Mouse (Mus musculus) limb, embryonic 12.5 days (tissue): ENCODE data around the gene Smim14. TPM values are rescaled to one million over a fixed set of nuclear protein-coding genes. Genes with fewer than 3 reads are reported as not detected.
A peak's percentile ranks its signal among the peaks of the same experiment; 100 is the strongest.

Experiments
- ATAC-seq: fragments of 200-750 bp; cut with Nextera tagmentation; 2 replicates; pipeline ENCODE4 v1.8.0; 2017; ENCODE audit warnings: low read depth, moderate TSS enrichment; ENCODE audit not compliant: insufficient number of reproducible peaks, insufficient read depth, low FRiP score, low TSS enrichment
- H3K27ac ChIP-seq: fragments of 300-500 bp; sonication (generic); 2 replicates; pipeline ENCODE4 v1.5.1; 2016; ENCODE audit warnings: mild to moderate bottlenecking, moderate library complexity
- H3K27me3 ChIP-seq: fragments of 300-500 bp; sonication (generic); 2 replicates; pipeline ENCODE4 v1.6.1; 2016; ENCODE audit warnings: mild to moderate bottlenecking, moderate library complexity
- H3K36me3 ChIP-seq: fragments of 300-500 bp; sonication (generic); 2 replicates; pipeline ENCODE4 v1.6.1; 2016; ENCODE audit warnings: mild to moderate bottlenecking, moderate library complexity
- H3K4me1 ChIP-seq: fragments of 300-500 bp; sonication (generic); replicated peaks from 2 replicates; pipeline ENCODE4 v1.6.1; 2016
- H3K4me2 ChIP-seq: fragments of 300-500 bp; sonication (generic); 2 replicates; pipeline ENCODE4 v1.6.1; 2016; ENCODE audit warnings: mild to moderate bottlenecking, moderate library complexity
- H3K4me3 ChIP-seq: fragments of 300-500 bp; sonication (generic); replicated peaks from 2 replicates; pipeline ENCODE4 v1.5.1; 2016; ENCODE audit warnings: mild to moderate bottlenecking
- H3K9ac ChIP-seq: fragments of 300-500 bp; sonication (generic); replicated peaks from 2 replicates; pipeline ENCODE4 v1.6.1; 2016; ENCODE audit warnings: mild to moderate bottlenecking, moderate library complexity
- H3K9me3 ChIP-seq: fragments of 300-500 bp; sonication (generic); 2 replicates; pipeline ENCODE4 v1.6.1; 2016; ENCODE audit warnings: mild to moderate bottlenecking, moderate library complexity
- WGBS: fragments of 180-500 bp; shearing (Covaris S2); methylation state at CpG from one replicate; pipeline ENCODE4 v1.1.7; 2016; 5-methylcytosine and 5-hydroxymethylcytosine counted together
- polyA plus RNA-seq: library from polyadenylated mRNA; unstranded; fragments of >200 nt; fragmentation: Nextera tagmentation; extraction: Ambion mirVana; gene quantifications from 2 replicates; pipeline ENCODE4 v1.2.1, GENCODE M21; 2016

The Smim14 gene
- polyA plus RNA-seq, 1 experiment from 2014 or later, result 116 TPM

DNA sequence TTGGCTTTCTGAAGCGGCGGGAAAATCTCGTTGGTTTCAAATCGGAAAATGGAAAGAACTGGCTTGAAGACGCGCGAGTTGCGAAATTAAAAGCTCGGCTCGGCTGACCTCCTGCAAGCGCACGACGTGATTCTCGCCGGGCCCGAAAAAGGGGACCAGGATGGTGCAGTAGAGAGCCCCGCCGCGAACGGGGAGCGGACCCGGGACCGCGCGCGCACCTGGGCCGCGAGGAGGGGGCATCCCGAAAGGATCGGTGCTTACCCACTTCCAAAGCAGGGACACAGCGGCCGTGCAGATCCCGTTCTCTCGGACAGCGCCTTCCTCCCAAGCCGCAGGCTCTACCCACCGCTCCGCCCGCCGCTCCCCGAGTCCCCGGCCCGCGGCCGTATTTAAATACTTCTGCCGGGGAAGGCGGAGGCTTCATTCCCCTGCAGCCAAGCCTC lies 101.6 kb downstream of the Smim14 start:
- no peaks in the 10 kb centered on the region for H3K27me3 ChIP-seq
- peaks cover 26% of the 10 kb centered on the region for H3K4me1 ChIP-seq
- ATAC-seq, result no peak; the same call in none of the 2 replicates
- peaks cover 2% of the 10 kb centered on the region; the same call in 1 of the 2 replicates for H3K36me3 ChIP-seq
- H3K9me3 ChIP-seq, result no peaks in the 10 kb centered on the region
- H3K27ac ChIP-seq, result peak overlapping the region; percentile 89
- peak overlapping the region; percentile 75 for H3K4me3 ChIP-seq
- peak overlapping the region; percentile 82 for H3K9ac ChIP-seq
- under 1% methylated on average over 47 of the region's 47 CpGs for WGBS
- H3K4me2 ChIP-seq, result peak overlapping the region; percentile 82

DNA sequence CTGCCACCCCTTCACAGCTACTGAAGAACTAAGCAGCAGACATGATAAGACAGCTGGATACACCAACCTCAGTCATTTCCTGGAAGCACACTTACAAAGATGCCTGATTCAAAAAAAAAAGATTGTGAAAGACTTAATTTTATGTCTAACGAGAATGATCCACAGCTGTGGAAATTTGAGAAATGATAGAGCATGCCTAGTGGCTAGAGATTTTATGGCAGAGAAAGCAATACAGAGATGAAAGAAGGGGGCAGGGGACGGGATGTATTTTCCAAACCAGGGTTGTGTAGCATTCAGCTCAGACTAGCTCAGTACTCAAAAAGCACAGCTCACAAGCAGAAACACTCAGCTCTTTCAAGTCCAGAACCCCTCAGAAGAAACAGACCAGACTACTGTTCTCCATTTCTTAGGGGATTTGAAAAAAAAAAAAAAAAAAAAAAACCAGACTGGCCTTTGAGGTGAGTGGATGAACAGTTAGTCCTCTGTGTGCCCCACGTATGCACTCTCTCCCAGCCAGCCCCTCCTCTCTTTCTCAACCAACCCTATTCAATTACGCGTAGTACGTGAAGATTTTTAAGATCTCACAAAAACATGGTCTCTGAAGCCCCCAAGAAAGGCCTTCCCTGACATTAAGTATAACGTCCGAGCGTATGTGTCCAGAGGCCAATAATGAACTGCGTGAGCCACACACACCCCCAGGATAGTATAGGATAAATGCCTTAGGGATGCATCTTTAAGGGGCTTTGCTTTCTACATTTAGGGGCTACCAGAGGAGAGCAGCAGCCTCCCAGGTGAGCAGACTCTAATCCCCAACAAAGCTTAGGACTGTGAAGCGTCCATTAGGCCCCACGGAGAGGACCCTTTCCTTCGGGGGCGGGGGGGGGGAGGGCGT lies 102.3 kb downstream of the Smim14 start:
- 3% methylated on average over 15 of the region's 15 CpGs for WGBS
- ATAC-seq, result no peak; the same call in 1 of the 2 replicates
- Histone ChIP-seq H3K9ac (peak overlapping the region; percentile 82), H3K27me3 (no peaks in the 10 kb centered on the region), H3K4me1 (peaks cover 26% of the 10 kb centered on the region), H3K27ac (peak overlapping the region; percentile 89), H3K9me3 (no peaks in the 10 kb centered on the region), H3K4me3 (peak overlapping the region; percentile 75), H3K36me3 (peaks cover 7% of the 10 kb centered on the region; the same call in 1 of the 2 replicates), H3K4me2 (peak overlapping the region; percentile 82)

DNA sequence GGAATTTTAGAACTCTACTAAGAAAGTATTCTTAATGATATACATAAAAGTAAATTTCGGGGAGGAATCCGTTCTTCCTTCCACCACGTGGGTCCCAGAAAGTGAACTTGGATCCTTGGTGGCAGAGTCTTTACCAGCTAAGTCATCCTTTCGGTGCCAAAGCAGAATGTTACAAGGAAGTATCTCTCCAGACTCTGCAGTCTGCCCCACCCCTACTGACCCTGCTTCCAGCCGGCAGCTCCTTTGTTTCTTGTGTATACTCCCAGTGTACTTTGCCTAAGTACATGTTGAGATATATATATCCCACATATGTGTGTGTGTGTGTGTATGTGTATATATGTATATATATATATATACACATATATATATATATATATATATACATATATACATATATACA lies 107.5 kb downstream of the Smim14 start:
- WGBS, result 92% methylated on average over 5 of the region's 5 CpGs
- H3K9me3 ChIP-seq, result no peaks in the 10 kb centered on the region
- no peak overlapping the region for H3K4me3 ChIP-seq
- no peak overlapping the region for H3K27ac ChIP-seq
- no peak overlapping the region for H3K4me2 ChIP-seq
- H3K9ac ChIP-seq, result no peak overlapping the region
- ATAC-seq, result no peak
- peaks cover 39% of the 10 kb centered on the region for H3K36me3 ChIP-seq
- H3K4me1 ChIP-seq, result peaks cover 15% of the 10 kb centered on the region
- no peaks in the 10 kb centered on the region for H3K27me3 ChIP-seq

DNA sequence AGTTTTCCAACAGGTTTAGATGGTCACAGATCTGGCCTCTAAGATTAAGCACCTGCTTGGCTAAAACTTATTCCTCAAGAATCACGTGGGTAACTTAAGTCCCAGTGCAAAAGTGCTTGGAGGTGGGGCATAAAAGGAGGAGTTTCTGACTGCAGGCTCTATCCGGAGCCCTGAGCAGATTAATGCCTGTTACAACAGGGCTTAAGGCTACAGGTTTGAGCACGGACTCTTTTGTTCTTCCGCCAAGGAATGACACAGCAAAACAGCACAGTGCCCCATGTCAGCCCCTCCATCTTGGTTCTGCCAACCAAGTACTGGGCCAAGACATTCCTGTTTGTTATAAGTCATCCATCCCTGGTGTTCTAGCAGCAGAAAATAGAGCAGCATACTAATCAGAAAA lies 108.7 kb downstream of the Smim14 start:
- WGBS, result 62% methylated on average over 4 of the region's 4 CpGs
- Histone ChIP-seq H3K9ac (no peak overlapping the region), H3K4me2 (no peak overlapping the region), H3K27me3 (no peaks in the 10 kb centered on the region), H3K27ac (no peak overlapping the region), H3K4me1 (peaks cover 7% of the 10 kb centered on the region; the same call in 1 of the 2 replicates), H3K36me3 (peaks cover 50% of the 10 kb centered on the region), H3K9me3 (no peaks in the 10 kb centered on the region), H3K4me3 (no peak overlapping the region)
- no peak for ATAC-seq

DNA sequence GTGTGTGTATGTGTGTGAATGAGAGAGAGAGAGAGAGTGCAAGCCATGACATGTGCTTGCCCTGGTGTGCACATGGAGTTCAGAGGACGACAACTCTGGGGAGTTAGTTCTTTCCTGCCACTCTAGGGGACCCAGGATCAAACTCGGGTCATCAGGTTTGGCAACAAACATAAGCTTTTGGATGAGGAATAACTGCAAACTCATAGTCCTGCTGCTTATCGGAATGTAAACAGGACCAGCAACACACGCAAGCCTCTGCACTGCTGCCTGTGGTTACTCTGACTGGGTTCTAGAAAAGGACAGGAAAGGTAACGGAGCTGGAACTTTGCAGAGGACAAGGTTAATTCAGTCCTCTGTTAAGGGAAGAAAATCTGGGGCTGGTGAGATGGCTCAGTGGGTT lies 111.7 kb downstream of the Smim14 start:
- 91% methylated on average over 5 of the region's 5 CpGs for WGBS
- H3K9me3 ChIP-seq, result no peaks in the 10 kb centered on the region
- H3K4me2 ChIP-seq, result no peak overlapping the region
- H3K27me3 ChIP-seq, result no peaks in the 10 kb centered on the region
- H3K27ac ChIP-seq, result no peak overlapping the region
- no peak for ATAC-seq
- H3K9ac ChIP-seq, result no peak overlapping the region
- no peak overlapping the region for H3K4me3 ChIP-seq
- peaks cover 77% of the 10 kb centered on the region for H3K36me3 ChIP-seq
- no peaks in the 10 kb centered on the region for H3K4me1 ChIP-seq

DNA sequence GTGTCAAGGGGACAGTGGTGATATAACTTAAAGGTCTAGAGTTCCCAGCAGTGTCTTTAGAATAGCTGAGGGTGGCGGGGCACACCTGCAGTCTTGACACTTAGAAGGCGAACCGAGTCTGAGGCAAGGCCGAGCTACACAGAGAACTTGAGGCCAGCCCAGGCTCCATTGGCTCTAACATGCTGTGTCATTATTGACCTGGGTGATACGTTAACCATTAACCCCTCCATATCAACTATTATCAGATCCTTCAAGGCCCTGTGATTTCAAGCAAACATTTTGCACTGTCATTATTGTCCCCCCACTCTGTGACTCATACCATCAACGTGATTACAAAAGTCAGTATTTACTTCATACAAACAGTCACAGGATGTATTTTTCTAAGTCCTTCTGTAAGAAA lies 112.8 kb downstream of the Smim14 start:
- no peak for ATAC-seq
- Histone ChIP-seq H3K4me2 (no peak overlapping the region), H3K4me1 (no peaks in the 10 kb centered on the region), H3K27ac (no peak overlapping the region), H3K9me3 (no peaks in the 10 kb centered on the region), H3K9ac (no peak overlapping the region), H3K36me3 (peaks cover 79% of the 10 kb centered on the region), H3K4me3 (no peak overlapping the region), H3K27me3 (no peaks in the 10 kb centered on the region)
- WGBS, result 93% methylated on average over 6 of the region's 6 CpGs

DNA sequence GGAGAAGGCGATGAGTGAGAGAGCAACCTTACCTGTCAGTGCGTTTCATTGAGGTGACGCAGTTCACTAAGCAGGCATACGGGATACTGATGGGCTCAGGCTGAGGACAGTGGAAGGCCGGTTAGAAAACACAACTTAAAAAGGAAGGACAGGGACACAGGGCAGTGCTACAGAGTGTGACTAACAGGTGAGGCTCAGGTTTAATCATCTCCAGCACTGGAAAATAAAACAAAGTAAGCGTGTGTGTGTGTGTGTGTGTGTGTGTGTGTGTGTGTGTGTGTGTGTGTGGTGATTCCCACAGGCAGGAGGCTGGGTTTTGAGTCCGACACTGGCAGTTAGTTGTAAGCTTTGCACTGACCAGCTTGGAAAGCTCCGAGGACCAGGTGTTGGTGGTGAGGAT lies 114.2 kb downstream of the Smim14 start:
- H3K9me3 ChIP-seq, result no peaks in the 10 kb centered on the region
- peaks cover 91% of the 10 kb centered on the region for H3K36me3 ChIP-seq
- H3K4me3 ChIP-seq, result no peak overlapping the region
- no peaks in the 10 kb centered on the region for H3K27me3 ChIP-seq
- H3K9ac ChIP-seq, result no peak overlapping the region
- no peaks in the 10 kb centered on the region for H3K4me1 ChIP-seq
- 95% methylated on average over 8 of the region's 8 CpGs for WGBS
- no peak overlapping the region for H3K27ac ChIP-seq
- ATAC-seq, result no peak
- H3K4me2 ChIP-seq, result no peak overlapping the region

DNA sequence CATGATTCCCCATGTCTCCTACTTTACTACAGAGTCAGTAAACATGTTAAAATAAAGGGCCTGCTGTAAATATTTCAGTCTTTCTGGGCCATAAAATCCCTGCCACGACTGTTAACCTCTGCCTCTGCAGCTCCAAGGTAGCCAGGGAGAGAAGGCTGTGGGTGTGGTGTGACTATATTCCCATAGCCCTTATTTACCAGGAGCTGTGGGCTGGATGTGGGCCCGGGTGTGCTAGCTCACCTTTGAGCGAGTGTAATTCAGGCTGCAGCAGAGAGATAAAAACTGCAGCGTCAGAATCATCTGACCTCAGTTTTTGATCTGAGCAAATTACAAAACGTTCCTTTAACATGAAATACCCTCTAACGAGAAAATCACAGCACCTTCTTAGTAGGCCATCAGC lies 116.2 kb downstream of the Smim14 start:
- H3K27me3 ChIP-seq, result no peaks in the 10 kb centered on the region
- no peaks in the 10 kb centered on the region for H3K9me3 ChIP-seq
- 47% methylated on average over 6 of the region's 6 CpGs for WGBS
- H3K27ac ChIP-seq, result no peak overlapping the region
- H3K4me3 ChIP-seq, result no peak overlapping the region
- H3K36me3 ChIP-seq, result peaks cover 91% of the 10 kb centered on the region
- H3K4me2 ChIP-seq, result no peak overlapping the region
- H3K4me1 ChIP-seq, result peaks cover 10% of the 10 kb centered on the region
- ATAC-seq, result no peak
- no peak overlapping the region for H3K9ac ChIP-seq

DNA sequence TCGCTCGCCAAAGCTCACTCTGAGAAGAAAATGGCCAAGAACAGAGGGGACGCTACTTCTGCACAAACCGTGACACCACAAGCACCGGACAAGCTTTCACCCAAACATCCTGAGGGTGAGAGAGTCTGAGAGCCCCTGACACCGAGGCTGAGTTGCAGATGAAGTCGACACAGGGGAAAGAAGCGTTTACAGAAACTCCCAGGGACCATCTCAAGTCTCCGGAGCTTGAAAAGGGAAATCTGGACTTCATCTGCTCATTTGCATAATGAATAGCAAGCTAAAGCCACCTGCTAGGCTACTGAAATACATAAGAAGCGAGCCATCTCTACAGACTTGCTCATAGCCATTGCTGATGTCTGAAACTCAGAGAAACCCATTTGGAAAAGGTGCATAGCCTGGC lies 117.8 kb downstream of the Smim14 start:
- Histone ChIP-seq H3K36me3 (peaks cover 84% of the 10 kb centered on the region), H3K4me1 (peaks cover 14% of the 10 kb centered on the region), H3K9ac (no peak overlapping the region), H3K27ac (no peak overlapping the region), H3K9me3 (no peaks in the 10 kb centered on the region), H3K27me3 (no peaks in the 10 kb centered on the region), H3K4me3 (no peak overlapping the region), H3K4me2 (no peak overlapping the region)
- WGBS, result 88% methylated on average over 10 of the region's 10 CpGs
- ATAC-seq, result no peak

DNA sequence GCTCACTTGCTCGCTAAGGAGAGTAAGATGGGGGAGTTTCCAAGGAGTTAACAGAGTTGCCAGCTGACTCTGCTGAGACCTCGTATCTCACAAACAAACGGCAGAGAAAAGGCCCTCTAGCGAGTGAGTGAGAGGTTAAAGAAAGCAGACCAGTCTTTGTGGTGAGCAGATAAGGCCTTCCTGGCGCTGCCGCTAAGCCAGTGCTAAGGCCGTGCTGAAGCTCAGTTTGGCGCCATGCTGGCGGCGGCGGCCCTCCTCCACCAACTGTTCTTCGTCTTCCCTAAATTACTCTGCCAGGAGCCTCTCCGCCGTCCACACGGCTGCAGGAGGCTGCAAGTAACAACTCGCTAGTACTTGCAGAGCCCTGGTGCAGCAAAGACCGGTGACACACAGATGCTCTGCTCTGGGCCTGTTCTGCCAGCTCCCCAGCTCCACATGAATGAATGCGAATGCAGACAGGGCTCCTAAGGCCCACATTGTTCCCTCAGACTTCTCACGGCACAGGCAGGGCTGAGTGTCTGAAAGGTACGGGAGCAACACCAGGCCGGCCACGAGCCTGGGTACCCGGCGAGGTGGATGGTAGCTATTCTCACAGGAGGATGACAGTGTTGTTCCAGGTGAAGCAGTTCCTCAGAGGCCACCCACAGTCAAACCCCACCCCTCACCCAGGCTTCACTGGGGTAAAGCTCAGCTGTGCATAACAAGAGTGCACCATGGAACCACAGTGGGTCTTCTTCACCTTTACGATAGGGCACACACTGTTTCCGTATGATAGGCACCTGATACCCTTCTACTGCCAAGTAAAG lies 121.1 kb downstream of the Smim14 start:
- Histone ChIP-seq H3K9me3 (no peaks in the 10 kb centered on the region; the same call in 1 of the 2 replicates), H3K4me1 (peaks cover 14% of the 10 kb centered on the region), H3K9ac (peak overlapping the region; percentile 52; the same call in 1 of the 2 replicates), H3K27me3 (no peaks in the 10 kb centered on the region), H3K4me2 (peak overlapping the region; percentile 30), H3K27ac (peak overlapping the region; percentile 93), H3K4me3 (0 out of 2 replicates have a peak overlapping the region, but pooled peaks have one; percentile 3), H3K36me3 (peaks cover 78% of the 10 kb centered on the region)
- WGBS, result 17% methylated on average over 26 of the region's 26 CpGs
- ATAC-seq, result peak; percentile 78; the same call in 1 of the 2 replicates

DNA sequence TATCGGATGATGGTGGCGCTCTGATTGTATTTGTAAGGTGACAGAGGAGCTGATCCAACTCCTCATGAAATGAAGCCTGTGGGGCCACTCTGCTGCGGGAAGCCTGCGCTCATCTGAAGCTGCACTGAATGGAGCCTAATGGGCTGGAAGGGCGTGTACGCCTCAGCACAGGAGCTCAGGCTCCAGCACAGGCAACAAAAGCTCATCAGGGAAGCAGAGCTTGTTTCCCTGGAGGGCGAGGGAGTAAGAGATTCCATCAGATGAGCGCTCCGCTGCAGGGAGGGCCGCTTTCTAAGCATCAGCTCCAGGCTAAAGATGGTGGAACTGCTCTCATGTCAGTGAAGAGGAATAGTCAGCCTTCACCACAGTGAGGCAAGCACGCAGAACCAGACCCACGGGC lies 129.0 kb downstream of the Smim14 start:
- no peak for ATAC-seq
- Histone ChIP-seq H3K4me2 (no peak overlapping the region), H3K36me3 (peaks cover 90% of the 10 kb centered on the region), H3K27me3 (no peaks in the 10 kb centered on the region), H3K4me3 (no peak overlapping the region), H3K4me1 (no peaks in the 10 kb centered on the region), H3K9me3 (no peaks in the 10 kb centered on the region; the same call in 1 of the 2 replicates), H3K27ac (no peak overlapping the region), H3K9ac (no peak overlapping the region)
- WGBS, result 62% methylated on average over 12 of the region's 12 CpGs
